Mouse (Mus musculus): ENCODE measurements around the gene Senp3. TPM values are rescaled to one million over a fixed set of nuclear protein-coding genes. Genes with fewer than 3 reads are reported as not detected.

Gene Senp3
- polyA plus RNA-seq, 1 experiment from 2014 or later, result 74.3 TPM

DNA sequence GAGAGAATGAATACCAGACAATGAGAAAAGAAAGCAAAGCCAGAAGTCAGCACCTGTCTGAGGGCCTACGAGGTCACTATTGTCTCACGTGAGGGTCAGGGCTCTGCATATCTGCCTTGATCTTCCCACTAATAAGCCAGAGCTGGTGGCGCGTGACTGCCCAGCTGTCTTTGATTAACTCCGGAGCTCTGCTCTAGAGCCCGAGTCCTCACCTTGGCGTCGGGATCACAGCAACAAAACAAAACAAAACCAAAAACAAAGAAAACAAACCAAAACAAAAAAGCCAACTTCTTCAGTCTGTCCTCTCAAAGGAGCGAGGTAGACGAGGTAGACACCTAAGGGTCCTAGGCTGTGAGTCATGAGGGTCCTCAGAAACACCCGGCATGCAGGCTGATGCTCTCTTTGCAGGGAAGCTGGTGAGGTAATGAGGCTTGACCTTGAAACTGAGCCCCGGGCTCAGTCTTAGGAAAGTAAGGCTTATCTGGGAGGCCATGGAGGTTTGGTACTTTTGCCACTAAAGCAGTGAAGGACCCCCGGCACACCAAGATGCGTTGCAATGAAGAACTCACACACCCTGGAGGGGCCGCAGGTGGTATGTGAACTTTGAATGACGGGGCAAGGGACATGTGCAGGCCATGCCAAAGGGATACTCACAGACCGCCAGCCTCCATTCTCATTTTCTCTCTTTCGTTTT, 32.9 kb upstream of the Senp3 start:
- Histone ChIP-seq H3K9me3 (replicated peaks) (no peaks in the 10 kb centered on the region; the same call in 1 of the 2 replicates), H3K9ac (no peak overlapping the region), H3K4me3 (no peak overlapping the region), H3K27me3 (replicated peaks) (no peaks in the 10 kb centered on the region), H3K4me2 (no peak overlapping the region), H3K4me1 (replicated peaks) (peaks cover 14% of the 10 kb centered on the region), H3K27ac (ENCODE audit: poor library complexity, severe bottlenecking) (no peak overlapping the region), H3K36me3 (no peaks in the 10 kb centered on the region)
- no peak for ATAC-seq (ENCODE audit: insufficient number of reproducible peaks, low FRiP score)
- 66% methylated on average over 18 of the region's 18 CpGs for WGBS

DNA sequence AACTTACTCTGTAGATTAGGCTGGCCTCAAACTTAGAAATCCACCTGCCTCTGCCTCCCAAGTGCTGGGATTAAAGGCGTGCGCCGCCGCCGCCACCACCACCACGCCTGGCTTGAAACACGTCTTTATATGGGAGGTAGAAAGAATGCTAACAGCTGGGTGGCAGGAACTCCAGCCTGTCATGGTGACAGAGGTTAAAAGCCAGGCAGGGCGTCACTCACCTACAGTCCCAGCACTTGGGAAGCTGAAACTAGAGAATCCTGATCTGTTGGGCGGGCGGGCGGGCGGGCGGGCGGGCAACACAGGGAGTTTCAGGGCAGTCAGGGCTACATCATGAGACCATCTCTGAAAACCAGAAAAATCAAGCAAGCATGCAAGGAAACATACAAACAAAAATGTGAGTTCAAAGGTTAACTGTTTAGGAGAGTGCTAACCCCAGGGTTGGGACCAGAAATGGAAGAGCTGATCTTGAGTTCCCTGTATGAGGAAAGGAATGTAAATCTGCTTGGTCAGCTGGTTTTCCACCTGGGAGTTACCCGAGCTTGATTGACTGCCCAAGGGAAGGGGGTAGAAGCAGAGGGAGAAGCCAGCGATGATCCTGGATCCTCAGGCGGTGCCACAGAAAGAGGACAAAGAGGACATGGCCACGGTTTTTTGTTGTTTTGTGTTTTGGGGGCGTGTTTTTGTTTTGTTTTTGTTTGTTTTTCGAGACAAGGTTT, 31.2 kb upstream of the Senp3 start:
- Histone ChIP-seq H3K9me3 (replicated peaks) (no peaks in the 10 kb centered on the region; the same call in 1 of the 2 replicates), H3K4me2 (no peak overlapping the region), H3K36me3 (no peaks in the 10 kb centered on the region), H3K27ac (ENCODE audit: poor library complexity, severe bottlenecking) (no peak overlapping the region), H3K27me3 (replicated peaks) (no peaks in the 10 kb centered on the region), H3K4me3 (no peak overlapping the region), H3K9ac (no peak overlapping the region), H3K4me1 (replicated peaks) (peaks cover 17% of the 10 kb centered on the region)
- WGBS, result 74% methylated on average over 20 of the region's 20 CpGs
- no peak for ATAC-seq (ENCODE audit: insufficient number of reproducible peaks, low FRiP score)

DNA sequence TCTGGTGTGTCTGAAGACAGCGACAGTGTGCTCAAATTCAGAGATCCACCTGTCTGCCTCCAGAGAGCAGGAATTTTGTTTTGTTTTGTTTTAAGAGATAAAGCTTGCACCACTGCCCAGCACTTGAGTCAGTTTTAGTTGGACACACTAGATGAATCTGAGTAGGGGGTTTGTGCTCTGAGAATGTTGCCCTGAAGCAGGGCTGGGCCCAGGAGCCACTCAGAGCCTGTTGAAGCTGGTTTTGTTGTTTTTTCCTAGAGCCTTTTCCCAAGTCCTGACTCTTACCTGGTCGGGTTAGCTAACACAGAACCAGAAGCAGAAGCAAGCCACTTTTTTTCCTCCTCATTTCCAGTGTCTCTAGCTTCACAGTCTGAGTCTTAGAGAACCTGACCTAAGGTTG, 29.2 kb upstream of the Senp3 start:
- Histone ChIP-seq H3K4me1 (replicated peaks) (peaks cover 12% of the 10 kb centered on the region), H3K9me3 (replicated peaks) (no peaks in the 10 kb centered on the region; the same call in 1 of the 2 replicates), H3K36me3 (no peaks in the 10 kb centered on the region), H3K4me3 (no peak overlapping the region), H3K27ac (ENCODE audit: poor library complexity, severe bottlenecking) (no peak overlapping the region), H3K9ac (no peak overlapping the region), H3K4me2 (no peak overlapping the region), H3K27me3 (replicated peaks) (no peaks in the 10 kb centered on the region)
- WGBS, result 75% methylated on average over 2 of the region's 2 CpGs
- no peak for ATAC-seq (ENCODE audit: insufficient number of reproducible peaks, low FRiP score)

GRCm38 (mm10) chr11:69710470-69710869, 28.6 kb upstream of the Senp3 start:
- Histone ChIP-seq H3K27ac (ENCODE audit: poor library complexity, severe bottlenecking) (no peak overlapping the region), H3K4me1 (replicated peaks) (peaks cover 6% of the 10 kb centered on the region), H3K36me3 (no peaks in the 10 kb centered on the region), H3K27me3 (replicated peaks) (no peaks in the 10 kb centered on the region), H3K9me3 (replicated peaks) (no peaks in the 10 kb centered on the region; the same call in 1 of the 2 replicates), H3K4me3 (no peak overlapping the region), H3K9ac (no peak overlapping the region), H3K4me2 (no peak overlapping the region)
- ATAC-seq (ENCODE audit: insufficient number of reproducible peaks, low FRiP score), result no peak
- WGBS, result 69% methylated on average over 3 of the region's 3 CpGs

- WGBS, result 41% methylated on average over 11 of the region's 11 CpGs
- no peaks in the 10 kb centered on the region for H3K27me3 ChIP-seq (replicated peaks)
- H3K9ac ChIP-seq, result no peak overlapping the region
- no peaks in the 10 kb centered on the region for H3K36me3 ChIP-seq
- H3K27ac ChIP-seq (ENCODE audit: poor library complexity, severe bottlenecking), result no peak overlapping the region
- H3K4me1 ChIP-seq (replicated peaks), result 0 out of 2 replicates have a peak, but pooled peaks cover 3% of the 10 kb centered on the region
- no peak overlapping the region for H3K4me3 ChIP-seq
- H3K9me3 ChIP-seq (replicated peaks), result no peaks in the 10 kb centered on the region
- H3K4me2 ChIP-seq, result no peak overlapping the region
- ATAC-seq (ENCODE audit: insufficient number of reproducible peaks, low FRiP score), result no peak
Measured at GRCm38 (mm10) chr11:69709554-69710446, 27.9 kb upstream of the Senp3 start.

DNA sequence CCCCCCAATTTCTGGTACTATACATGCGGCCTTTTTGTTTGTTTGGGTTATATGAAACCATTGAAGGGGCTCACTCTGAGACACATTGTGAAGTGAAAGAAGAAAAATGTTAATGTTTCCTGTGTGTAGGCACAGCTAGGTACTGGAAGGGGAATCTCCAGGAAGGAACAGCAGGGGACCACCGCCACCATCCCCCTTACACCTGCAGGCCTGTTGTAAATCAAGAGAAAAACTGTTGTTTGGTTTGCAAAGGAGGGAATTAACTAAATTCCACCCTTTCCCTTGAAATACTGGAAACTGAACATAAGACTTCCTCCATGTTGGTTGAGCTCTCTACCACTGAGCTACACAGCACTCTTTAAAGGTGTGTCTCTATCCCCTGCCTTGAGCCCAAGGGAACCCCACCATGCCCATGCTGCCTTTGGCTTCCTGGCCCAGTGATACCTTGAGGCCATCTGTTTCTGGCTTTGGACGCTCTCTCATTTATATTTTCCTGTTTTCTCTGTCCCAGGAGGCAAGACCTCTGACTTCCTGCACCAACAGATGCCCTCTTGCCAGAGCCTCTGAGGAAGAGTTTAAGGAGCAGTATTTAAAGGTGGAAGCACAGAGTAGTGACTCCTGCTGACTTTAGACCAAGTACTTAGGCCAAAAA, 26.9 kb upstream of the Senp3 start:
- Histone ChIP-seq H3K4me2 (no peak overlapping the region), H3K36me3 (no peaks in the 10 kb centered on the region), H3K4me1 (replicated peaks) (0 out of 2 replicates have a peak, but pooled peaks cover 3% of the 10 kb centered on the region), H3K27me3 (replicated peaks) (no peaks in the 10 kb centered on the region), H3K9ac (no peak overlapping the region), H3K4me3 (no peak overlapping the region), H3K27ac (ENCODE audit: poor library complexity, severe bottlenecking) (no peak overlapping the region), H3K9me3 (replicated peaks) (no peaks in the 10 kb centered on the region)
- no peak for ATAC-seq (ENCODE audit: insufficient number of reproducible peaks, low FRiP score)
- 81% methylated on average over 3 of the region's 3 CpGs for WGBS

- Histone ChIP-seq H3K27me3 (replicated peaks) (no peaks in the 10 kb centered on the region), H3K4me2 (no peak overlapping the region), H3K9me3 (replicated peaks) (no peaks in the 10 kb centered on the region), H3K36me3 (no peaks in the 10 kb centered on the region), H3K27ac (ENCODE audit: poor library complexity, severe bottlenecking) (no peak overlapping the region), H3K4me1 (replicated peaks) (0 out of 2 replicates have a peak, but pooled peaks cover 3% of the 10 kb centered on the region), H3K9ac (no peak overlapping the region), H3K4me3 (no peak overlapping the region)
- 86% methylated on average over 4 of the region's 4 CpGs for WGBS
- no peak for ATAC-seq (ENCODE audit: insufficient number of reproducible peaks, low FRiP score)
Measured at GRCm38 (mm10) chr11:69707873-69708381, 26.0 kb upstream of the Senp3 start.

DNA sequence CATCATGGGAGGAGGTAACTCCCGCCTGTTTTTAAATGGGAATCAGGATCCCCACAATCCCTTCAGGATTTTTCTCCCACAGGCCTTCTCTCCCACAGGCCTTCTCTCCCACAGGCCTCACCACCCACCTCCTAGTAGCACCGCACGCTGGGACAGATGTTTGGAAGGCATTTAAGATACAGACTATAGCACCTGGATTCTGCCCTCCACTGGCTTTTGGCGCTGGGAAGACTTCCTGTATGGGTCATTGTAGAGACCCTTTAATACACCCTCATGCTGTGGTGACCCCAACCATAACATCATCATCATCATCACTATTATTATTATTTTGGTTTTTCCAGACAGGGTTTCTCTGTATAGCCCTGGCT, 25.6 kb upstream of the Senp3 start:
- no peak for ATAC-seq (ENCODE audit: insufficient number of reproducible peaks, low FRiP score)
- Histone ChIP-seq H3K4me1 (replicated peaks) (0 out of 2 replicates have a peak, but pooled peaks cover 3% of the 10 kb centered on the region), H3K9me3 (replicated peaks) (no peaks in the 10 kb centered on the region), H3K4me2 (no peak overlapping the region), H3K9ac (no peak overlapping the region), H3K27me3 (replicated peaks) (no peaks in the 10 kb centered on the region), H3K27ac (ENCODE audit: poor library complexity, severe bottlenecking) (no peak overlapping the region), H3K36me3 (no peaks in the 10 kb centered on the region), H3K4me3 (no peak overlapping the region)
- WGBS, result 87% methylated on average over 4 of the region's 4 CpGs

GRCm38 (mm10) chr11:69706775-69707479, 25.0 kb upstream of the Senp3 start:
- Histone ChIP-seq H3K4me3 (no peak overlapping the region), H3K4me1 (replicated peaks) (0 out of 2 replicates have a peak, but pooled peaks cover 3% of the 10 kb centered on the region), H3K9me3 (replicated peaks) (no peaks in the 10 kb centered on the region), H3K36me3 (no peaks in the 10 kb centered on the region), H3K27ac (ENCODE audit: poor library complexity, severe bottlenecking) (no peak overlapping the region), H3K9ac (no peak overlapping the region), H3K4me2 (no peak overlapping the region), H3K27me3 (replicated peaks) (no peaks in the 10 kb centered on the region)
- WGBS, result 50% methylated on average over 6 of the region's 6 CpGs
- ATAC-seq (ENCODE audit: insufficient number of reproducible peaks, low FRiP score), result no peak

GRCm38 (mm10) chr11:69704613-69705010, 22.7 kb upstream of the Senp3 start:
- no peak for ATAC-seq (ENCODE audit: insufficient number of reproducible peaks, low FRiP score)
- 51% methylated on average over 2 of the region's 2 CpGs for WGBS
- H3K4me2 ChIP-seq, result no peak overlapping the region
- H3K27ac ChIP-seq (ENCODE audit: poor library complexity, severe bottlenecking), result no peak overlapping the region
- H3K36me3 ChIP-seq, result no peaks in the 10 kb centered on the region
- no peak overlapping the region for H3K9ac ChIP-seq
- H3K4me1 ChIP-seq (replicated peaks), result peaks cover 12% of the 10 kb centered on the region
- no peaks in the 10 kb centered on the region for H3K27me3 ChIP-seq (replicated peaks)
- no peaks in the 10 kb centered on the region for H3K9me3 ChIP-seq (replicated peaks)
- no peak overlapping the region for H3K4me3 ChIP-seq
